Mouse (Mus musculus) ES-E14 (cell line): ENCODE results near the gene Rps2. TPM values are rescaled to one million over a fixed set of nuclear protein-coding genes. Genes with fewer than 3 reads are reported as not detected.
"Not testable (repeated sequence)": the region's sequence is repeated elsewhere in the genome, so short reads cannot be mapped to it uniquely, and the experiment has no call there.

Experiments used
- DNase-seq: peaks from one replicate; pipeline ENCODE4 v3.0.0-alpha.2; 2013; ENCODE audit warnings: low read depth, low spot score
- H3K27ac ChIP-seq: 2 replicates; pipeline ENCODE4 v1.5.1; 2012; ENCODE audit warnings: low read depth, mild to moderate bottlenecking, low read length, moderate library complexity, mixed read lengths; ENCODE audit not compliant: poor library complexity, insufficient read depth, severe bottlenecking
- H3K36me3 ChIP-seq: 2 replicates; pipeline ENCODE4 v1.6.1; 2012; ENCODE audit warnings: mild to moderate bottlenecking, low read length, moderate library complexity, mixed read lengths; ENCODE audit not compliant: control insufficient read depth, poor library complexity, insufficient read depth, severe bottlenecking
- H3K4me1 ChIP-seq, 2 experiments: fragments of 150-350 bp in 1 of 2; sonication (generic) in 1 of 2; 2 replicates each; pipeline ENCODE4 v1.6.1; 2012; ENCODE audit warnings: low read length in 2 of 2, mild to moderate bottlenecking in 1 of 2, mixed read lengths in 1 of 2; ENCODE audit not compliant: control insufficient read depth in 2 of 2, insufficient read depth in 2 of 2, poor library complexity in 1 of 2
- H3K4me3 ChIP-seq, 2 experiments: fragments of 150-350 bp in 1 of 2; sonication (generic) in 1 of 2; 2 replicates each; pipeline ENCODE4 v1.5.1; 2012; ENCODE audit warnings: low read length in 2 of 2, low read depth in 1 of 2, mild to moderate bottlenecking in 1 of 2, mixed read lengths in 1 of 2; ENCODE audit not compliant: insufficient read depth in 1 of 2, poor library complexity in 1 of 2, severe bottlenecking in 1 of 2
- H3K9ac ChIP-seq: 2 replicates; pipeline ENCODE4 v1.6.1; 2012; ENCODE audit warnings: low read depth, mild to moderate bottlenecking, low read length, mixed read lengths; ENCODE audit not compliant: poor library complexity, insufficient read depth, severe bottlenecking
- H3K9me3 ChIP-seq: fragments of 150-350 bp; sonication (generic); 2 replicates; pipeline ENCODE4 v1.6.1; 2012; ENCODE audit warnings: low read depth, mild to moderate bottlenecking, low read length; ENCODE audit not compliant: control insufficient read depth, insufficient read depth
- CHD2 ChIP-seq: IDR thresholded peaks from 2 replicates; pipeline ENCODE4 v1.6.1; 2014; ENCODE audit warnings: mild to moderate bottlenecking, low read depth, low read length, inconsistent platforms
- HCFC1 ChIP-seq: IDR thresholded peaks from 2 replicates; pipeline ENCODE4 v1.6.1; 2012; ENCODE audit warnings: low read length, inconsistent platforms, borderline replicate concordance; ENCODE audit not compliant: insufficient read depth
- MAFK ChIP-seq: IDR thresholded peaks from 2 replicates; pipeline ENCODE4 v1.6.1; 2014; ENCODE audit warnings: mild to moderate bottlenecking, low read depth, low read length, inconsistent platforms; ENCODE audit not compliant: insufficient read depth
- ZC3H11A ChIP-seq: IDR thresholded peaks from 2 replicates; pipeline ENCODE4 v1.6.1; 2012; ENCODE audit warnings: low read depth, mild to moderate bottlenecking, inconsistent platforms, low read length, borderline replicate concordance
- ZNF384 ChIP-seq: IDR thresholded peaks from 2 replicates; pipeline ENCODE4 v1.6.1; 2012; ENCODE audit warnings: low read depth, low read length, inconsistent platforms
- in situ Hi-C, 2 experiments: fragments of 600-800 bp; cut with MboI; formaldehyde crosslinking; loops; one replicate each; pipeline ENCODE4 v1.15.1; 2025; ENCODE audit warnings: low sequenced_read_pairs in 2 of 2, inconsistent platforms in 1 of 2; ENCODE audit not compliant: unreplicated experiment in 2 of 2
- total RNA-seq: library from RNA; depleted of rRNA; stranded (reverse); fragments of 300-350 nt; gene quantifications from 2 replicates; pipeline ENCODE4 v1.2.3, GENCODE M21; 2012; rRNA removed

Rps2 gene
- total RNA-seq = 3,495 and 3,661 TPM in 2 replicates

DNA sequence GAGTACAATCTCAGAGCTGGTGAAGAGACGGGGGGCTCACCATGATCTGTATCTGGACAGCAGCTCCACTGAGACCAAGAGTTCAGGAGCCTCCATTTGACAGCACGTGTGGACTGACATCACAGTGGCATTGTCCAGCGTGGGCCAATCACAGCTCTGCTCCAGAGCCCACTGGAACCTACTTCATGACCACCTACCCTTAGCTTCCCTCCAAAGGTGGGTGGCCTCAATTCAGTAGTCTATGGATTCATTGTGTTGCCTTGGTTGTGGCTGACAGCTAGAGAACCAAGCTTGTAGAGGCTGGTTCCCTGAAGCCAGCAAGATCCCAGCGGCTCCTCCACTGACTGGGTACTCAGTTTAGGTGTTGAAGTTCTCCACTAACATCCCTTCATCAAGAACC, at the start of gene Rps2, which contains the start of gene Rnf151:
TSS of gene Rps2 (plus strand) at position 174 of the 400 bp plus-strand sequence.
TSS of gene Rnf151 (minus strand) at position 121 of the 400 bp plus-strand sequence.
- H3K4me1 ChIP-seq = peaks cover 0 to 2% of the 10 kb centered on the region in 2 experiments; a peak in 1 of 4 replicates
- H3K9ac ChIP-seq = peak within 1 kb of the TSS; percentile 61
- no peak within 1 kb of the TSS; the same call in 1 of the 2 replicates for H3K27ac ChIP-seq
- TF ChIP-seq ZC3H11A (no peak), MAFK (no peak), ZNF384 (no peak), HCFC1 (no peak), CHD2 (no peak)
- H3K9me3 ChIP-seq = no peaks in the 10 kb centered on the region
- H3K36me3 ChIP-seq = peaks cover 43% of the 10 kb centered on the region
- DNase-seq = no peak
- peak within 1 kb of the TSS; percentile 77 to 87 for H3K4me3 ChIP-seq
- in situ Hi-C loops = no loop called here

DNA sequence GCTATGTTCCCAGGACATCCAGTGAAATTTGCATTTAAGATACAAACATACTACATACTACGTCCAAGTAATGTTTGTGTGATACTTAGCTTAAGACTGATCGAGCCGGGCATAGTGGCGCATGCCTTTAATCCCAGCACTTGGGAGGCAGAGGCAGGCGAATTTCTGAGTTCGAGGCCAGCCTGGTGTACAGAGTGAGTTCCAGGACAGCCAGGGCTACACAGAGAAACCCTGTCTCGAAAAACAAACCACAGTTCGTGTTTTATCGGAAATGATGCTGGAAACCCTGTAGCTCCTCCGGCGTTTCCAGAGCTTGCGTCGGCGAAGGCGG, 48.7 kb upstream of the Rps2 start:
- H3K9ac ChIP-seq = peak overlapping the region; percentile 86
- peak overlapping the region; percentile 72 for H3K27ac ChIP-seq
- DNase-seq, H3K36me3 ChIP-seq, in situ Hi-C loops, H3K9me3 ChIP-seq: not testable (repeated sequence)
- peaks cover 7 to 22% of the 10 kb centered on the region in 2 experiments; a peak in 3 of 4 replicates for H3K4me1 ChIP-seq
- peak overlapping the region; percentile 76 to 84 for H3K4me3 ChIP-seq

DNA sequence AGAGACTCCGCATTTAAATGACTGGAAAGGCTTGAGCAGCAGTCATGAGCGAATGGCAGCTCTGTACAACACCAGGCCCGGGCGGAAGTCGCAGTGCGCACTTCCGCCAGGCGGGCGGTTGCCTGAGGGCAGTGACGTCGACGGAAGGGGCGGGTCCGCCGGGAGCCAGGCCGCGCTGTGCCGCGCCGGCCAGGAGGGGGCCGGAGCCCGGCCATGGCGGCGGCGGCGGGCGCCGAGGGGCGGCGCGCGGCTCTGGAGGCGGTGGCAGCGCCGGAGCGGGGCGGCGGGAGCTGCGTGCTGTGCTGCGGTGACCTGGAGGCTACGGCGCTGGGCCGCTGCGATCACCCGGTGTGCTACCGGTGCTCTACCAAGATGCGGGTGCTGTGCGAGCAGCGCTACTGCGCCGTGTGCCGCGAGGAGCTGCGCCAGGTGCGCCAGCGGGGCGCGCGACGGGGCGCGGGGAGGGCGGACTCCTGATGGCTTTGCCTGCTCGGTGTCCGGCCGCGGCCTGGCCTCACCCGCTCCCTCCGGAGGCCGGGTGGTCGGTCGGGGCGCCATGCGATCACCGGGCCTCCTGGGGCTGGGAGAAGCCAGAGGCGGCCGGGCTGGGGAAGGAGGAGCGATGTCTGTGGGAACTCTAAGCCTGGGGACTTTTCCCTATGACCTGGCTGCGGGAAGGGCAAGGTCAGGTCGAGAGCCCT, 48.2 kb upstream of the Rps2 start, which contains the start of gene Zfp598:
TSS of gene Zfp598 (plus strand) at position 143 of the 701 bp plus-strand sequence.
- in situ Hi-C loops = no loop called here
- H3K4me1 ChIP-seq = peaks cover 7 to 22% of the 10 kb centered on the region in 2 experiments; a peak in 3 of 4 replicates
- TF ChIP-seq HCFC1 (peak; percentile 80), CHD2 (no peak)
- peak within 1 kb of the TSS; percentile 81 for H3K27ac ChIP-seq
- DNase-seq = peak; percentile 78
- H3K9ac ChIP-seq = peak within 1 kb of the TSS; percentile 97
- no peaks in the 10 kb centered on the region for H3K36me3 ChIP-seq
- peak within 1 kb of the TSS; percentile 94 to 98 for H3K4me3 ChIP-seq
- no peaks in the 10 kb centered on the region for H3K9me3 ChIP-seq

DNA sequence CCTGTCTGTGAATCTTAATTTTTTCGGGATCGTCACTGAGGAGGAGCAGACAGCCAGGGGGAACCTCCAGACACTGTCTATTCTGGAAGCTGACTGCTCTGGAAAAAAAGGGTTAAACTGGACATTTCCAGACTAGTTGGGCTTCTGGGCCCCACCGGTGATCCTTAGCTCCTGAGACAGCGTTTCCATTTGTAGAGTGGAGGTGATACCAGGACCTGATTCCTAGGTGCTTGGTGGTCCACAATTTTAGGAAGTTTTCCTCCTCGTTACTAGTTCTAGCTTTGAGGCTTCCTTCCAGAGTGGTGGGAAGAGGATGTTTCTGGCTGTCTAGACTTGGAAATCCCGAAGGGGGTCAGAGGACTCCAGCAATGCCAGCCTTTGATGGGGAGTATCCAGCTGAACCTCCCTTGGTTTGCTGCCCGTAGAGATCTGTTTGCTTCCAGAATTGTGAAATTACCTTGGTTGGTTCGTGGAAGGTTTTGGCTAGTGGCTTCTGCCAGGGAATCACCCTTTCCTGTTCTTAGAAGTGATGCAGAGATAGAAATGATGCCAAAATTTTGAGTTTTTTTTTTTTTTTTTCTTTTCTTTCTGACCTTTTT, 47.6 kb upstream of the Rps2 start:
- DNase-seq = no peak
- TF ChIP-seq ZC3H11A (no peak), ZNF384 (no peak), HCFC1 (no peak), MAFK (no peak), CHD2 (no peak)
- Histone ChIP-seq H3K4me3 (peak overlapping the region; percentile 94 to 98), H3K36me3 (no peaks in the 10 kb centered on the region), H3K27ac (peak overlapping the region; percentile 81), H3K9me3 (no peaks in the 10 kb centered on the region), H3K4me1 (peaks cover 7 to 23% of the 10 kb centered on the region in 2 experiments; a peak in 3 of 4 replicates), H3K9ac (peak overlapping the region; percentile 97)
- in situ Hi-C loops = no loop called here

DNA sequence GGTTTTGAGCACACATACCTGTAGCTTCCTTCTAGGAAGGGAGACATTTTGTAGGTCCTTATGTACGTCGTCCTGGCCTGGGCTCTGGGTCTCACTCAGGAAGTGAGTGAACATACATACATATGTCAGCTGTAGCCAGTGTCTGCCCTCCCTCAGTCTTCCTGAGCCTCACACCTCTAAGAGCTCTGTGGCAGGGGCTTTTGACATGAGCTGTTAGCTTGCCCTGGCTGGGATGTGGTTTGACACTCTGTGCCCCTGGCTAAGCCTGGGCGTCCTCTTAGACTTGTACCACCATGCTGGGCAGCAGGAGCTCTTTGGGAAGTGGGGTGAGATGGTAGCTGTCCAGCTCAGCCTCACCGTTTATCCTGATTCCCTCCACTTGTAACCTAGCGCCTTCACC, 46.6 kb upstream of the Rps2 start:
- in situ Hi-C loops = no loop called here
- H3K9ac ChIP-seq = no peak overlapping the region
- H3K27ac ChIP-seq = no peak overlapping the region
- no peaks in the 10 kb centered on the region for H3K9me3 ChIP-seq
- TF ChIP-seq CHD2 (no peak), ZC3H11A (no peak), HCFC1 (no peak), MAFK (no peak), ZNF384 (no peak)
- no peak overlapping the region; a peak in 1 of 4 replicates for H3K4me3 ChIP-seq
- H3K4me1 ChIP-seq = peaks cover 7 to 26% of the 10 kb centered on the region in 2 experiments; a peak in 3 of 4 replicates
- peaks cover 1% of the 10 kb centered on the region; the same call in 1 of the 2 replicates for H3K36me3 ChIP-seq
- DNase-seq = no peak
